Comparison of ENCODE assay signal across 23 mouse cellular contexts in genomic region chr9:70493038-70493437, GRCm38 (mm10).
"Had no signal": no experiment of that assay in that cellular context is flagged by ENCODE, and none has a peak within 500 bp of the region (broad histone marks: within the 10 kb centered on the region; RNA-seq: fewer than 3 reads in every experiment).

No protein-coding gene starts in this region.

- H3K4me1 ChIP-seq: limb, embryonic 12.5 days; limb, embryonic 15.5 days; midbrain, embryonic 10.5 days; midbrain, embryonic 13.5 days; neural tube, embryonic 12.5 days had no signal

- H3K27ac ChIP-seq: kidney, postnatal 0 days; left cerebral cortex, adult 2 months; limb, embryonic 12.5 days; limb, embryonic 15.5 days; midbrain, embryonic 10.5 days; midbrain, embryonic 13.5 days; neural tube, embryonic 12.5 days; neural tube, embryonic 15.5 days; stomach, postnatal 0 days had no signal

- H3K4me3 ChIP-seq: left cerebral cortex, adult 2 months; limb, embryonic 12.5 days; limb, embryonic 15.5 days; midbrain, embryonic 10.5 days; midbrain, embryonic 13.5 days; neural tube, embryonic 12.5 days; neural tube, embryonic 15.5 days had no signal

- ATAC-seq: intestine, postnatal 0 days; midbrain, embryonic 13.5 days; midbrain, embryonic 16.5 days had no signal

- H3K9me3 ChIP-seq: limb, embryonic 12.5 days; limb, embryonic 15.5 days; midbrain, embryonic 10.5 days; midbrain, embryonic 13.5 days; neural tube, embryonic 12.5 days; neural tube, embryonic 15.5 days had no signal

- H3K4me2 ChIP-seq: limb, embryonic 12.5 days; limb, embryonic 15.5 days; midbrain, embryonic 13.5 days; neural tube, embryonic 12.5 days; neural tube, embryonic 15.5 days had no signal

- H3K27me3 ChIP-seq: limb, embryonic 12.5 days; limb, embryonic 15.5 days; midbrain, embryonic 13.5 days; neural tube, embryonic 12.5 days; neural tube, embryonic 15.5 days had no signal

- DNase-seq: kidney, adult 2 months; kidney, postnatal 36 days; layer of hippocampus, postnatal 36 days; lung, adult 2 months; lung, postnatal 14 days; lung, postnatal 4 days; right cerebral cortex, adult 18-20 months; right cerebral cortex, postnatal 14 days; right cerebral cortex, postnatal 4 days; thymus, adult 2 months; thymus, postnatal 14 days; thymus, postnatal 4 days had no signal

- H3K9ac ChIP-seq: limb, embryonic 12.5 days; limb, embryonic 15.5 days; midbrain, embryonic 13.5 days; neural tube, embryonic 12.5 days; neural tube, embryonic 15.5 days had no signal
